Mouse (Mus musculus): ENCODE measurements at regions not wholly inside any gene's neighbourhood (a gene's known extent, or its start where the extent isn't known, plus 50 kb on each side); places are given as distances from the start of the nearest gene placed in this dataset.

GRCm38 (mm10) chr12:94252957-94253633 is 1438.9 kb upstream of the Flrt2 start:
- TF ChIP-seq POLR2A (IDR thresholded peaks at IDR 0.05; ENCODE audit: insufficient read length, low read depth), result no peak
- TF ChIP-seq TCF12 (IDR thresholded peaks at IDR 0.05; ENCODE audit: insufficient read depth, poor library complexity, severe bottlenecking), result no peak

Measured in myocyte (in vitro differentiated cells).